Mouse (Mus musculus) myocyte (in vitro differentiated cells): ENCODE results near the gene Gm49373. TPM values are rescaled to one million over a fixed set of nuclear protein-coding genes. Genes with fewer than 3 reads are reported as not detected.
A peak's percentile ranks its signal among the peaks of the same experiment; 100 is the strongest.

Experiments used
- H3K27me3 ChIP-seq: one replicate; pipeline ENCODE4 v1.6.1; 2011; ENCODE audit not compliant: control insufficient read depth, insufficient read depth, insufficient read length
- H3K36me3 ChIP-seq: one replicate; pipeline ENCODE4 v1.6.1; 2011; ENCODE audit not compliant: control insufficient read depth, insufficient read depth
- H3K4me2 ChIP-seq: one replicate; pipeline ENCODE4 v1.6.1; 2011; ENCODE audit warnings: low read depth, control low read depth
- H3K4me3 ChIP-seq: one replicate; pipeline ENCODE4 v1.5.1; 2011; ENCODE audit warnings: mild to moderate bottlenecking, control low read depth, moderate library complexity
- H3K79me2 ChIP-seq: one replicate; pipeline ENCODE4 v1.6.1; 2011; ENCODE audit not compliant: control insufficient read depth, insufficient read depth
- H3ac ChIP-seq: one replicate; pipeline ENCODE4 v1.6.1; 2011; ENCODE audit not compliant: control insufficient read depth, insufficient read length
- CEBPB ChIP-seq: IDR thresholded peaks from 2 replicates; pipeline ENCODE4 v1.6.1; 2011; ENCODE audit warnings: mild to moderate bottlenecking, moderate library complexity; ENCODE audit not compliant: poor library complexity, insufficient read depth, severe bottlenecking
- E2F4 ChIP-seq: IDR thresholded peaks from one replicate; pipeline ENCODE4 v1.6.1; 2011; ENCODE audit warnings: mild to moderate bottlenecking, control low read depth, moderate library complexity; ENCODE audit not compliant: insufficient read depth
- MAX ChIP-seq: IDR thresholded peaks from one replicate; pipeline ENCODE4 v1.6.1; 2011; ENCODE audit warnings: low read depth, mild to moderate bottlenecking, control low read depth
- MYOD1 ChIP-seq, 3 experiments: IDR thresholded peaks; one replicate each; pipeline ENCODE4 v1.6.1; 2011; ENCODE audit warnings: control low read depth in 2 of 3, low read depth in 2 of 3, mild to moderate bottlenecking in 2 of 3, moderate library complexity in 1 of 3; ENCODE audit not compliant: insufficient read length in 2 of 3, control insufficient read depth in 1 of 3
- MYOG ChIP-seq, 3 experiments: IDR thresholded peaks; one replicate each; pipeline ENCODE4 v1.6.1; 2011; ENCODE audit warnings: control low read depth in 2 of 3, low read depth in 2 of 3, mild to moderate bottlenecking in 2 of 3; ENCODE audit not compliant: insufficient read length in 2 of 3, control insufficient read depth in 1 of 3, insufficient read depth in 1 of 3
- POLR2A ChIP-seq: IDR thresholded peaks from one replicate; pipeline ENCODE4 v1.6.1; 2011; ENCODE audit warnings: low read depth, mild to moderate bottlenecking, control low read depth, moderate library complexity; ENCODE audit not compliant: insufficient read length
- POLR2AphosphoS2 ChIP-seq: IDR thresholded peaks from one replicate; pipeline ENCODE4 v1.6.1; 2011; ENCODE audit warnings: low read depth, control low read depth; ENCODE audit not compliant: insufficient read length
- REST ChIP-seq: IDR thresholded peaks from one replicate; pipeline ENCODE4 v1.6.1; 2011; ENCODE audit warnings: mild to moderate bottlenecking, control low read depth, moderate library complexity; ENCODE audit not compliant: insufficient read depth, insufficient read length
- SRF ChIP-seq: IDR thresholded peaks from one replicate; pipeline ENCODE4 v1.6.1; 2011; ENCODE audit warnings: low read depth; ENCODE audit not compliant: control insufficient read depth, insufficient read length
- TCF12 ChIP-seq: IDR thresholded peaks from one replicate; pipeline ENCODE4 v1.6.1; 2011; ENCODE audit warnings: mild to moderate bottlenecking, control low read depth; ENCODE audit not compliant: poor library complexity, insufficient read depth, severe bottlenecking
- TCF3 ChIP-seq: IDR thresholded peaks from one replicate; pipeline ENCODE4 v1.6.1; 2011; ENCODE audit warnings: low read depth, control low read depth; ENCODE audit not compliant: insufficient read length
- USF1 ChIP-seq: IDR thresholded peaks from one replicate; pipeline ENCODE4 v1.6.1; 2011; ENCODE audit warnings: low read depth, mild to moderate bottlenecking, control low read depth, moderate library complexity
- polyA plus RNA-seq: library from polyadenylated mRNA; unstranded; fragments of >200 nt; fragmentation: generic; extraction: Trizol; gene quantifications from one replicate; pipeline ENCODE4 v1.2.1, GENCODE M21; 2012; ENCODE audit warnings: missing spikeins

The Gm49373 gene
- polyA plus RNA-seq, 1 experiment = 0.42 TPM

DNA sequence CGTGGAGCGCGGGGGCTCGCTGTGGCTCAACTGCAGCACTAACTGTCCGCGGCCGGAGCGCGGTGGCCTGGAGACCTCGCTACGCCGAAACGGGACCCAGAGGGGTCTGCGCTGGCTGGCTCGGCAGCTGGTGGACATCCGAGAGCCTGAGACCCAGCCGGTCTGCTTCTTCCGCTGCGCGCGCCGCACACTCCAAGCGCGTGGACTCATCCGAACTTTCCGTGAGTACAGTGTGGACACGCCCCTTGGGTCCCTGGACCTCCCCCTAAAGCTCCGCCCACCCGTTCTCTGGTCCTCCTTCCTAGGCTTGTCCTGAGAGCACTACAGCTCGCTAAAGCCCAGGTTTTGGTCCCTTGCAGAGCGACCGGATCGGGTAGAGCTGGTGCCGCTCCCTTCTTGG is 39.8 kb downstream of the Gm49373 start:
- H3K27me3 ChIP-seq = peaks cover 33% of the 10 kb centered on the region
- H3K4me2 ChIP-seq = peak overlapping the region; percentile 100
- H3ac ChIP-seq = peak overlapping the region; percentile 19
- peak overlapping the region; percentile 45 for H3K4me3 ChIP-seq
- H3K36me3 ChIP-seq = no peaks in the 10 kb centered on the region
- no peaks in the 10 kb centered on the region for H3K79me2 ChIP-seq
- TF ChIP-seq SRF = no peak
- peak; percentile 50 for TF ChIP-seq POLR2A

DNA sequence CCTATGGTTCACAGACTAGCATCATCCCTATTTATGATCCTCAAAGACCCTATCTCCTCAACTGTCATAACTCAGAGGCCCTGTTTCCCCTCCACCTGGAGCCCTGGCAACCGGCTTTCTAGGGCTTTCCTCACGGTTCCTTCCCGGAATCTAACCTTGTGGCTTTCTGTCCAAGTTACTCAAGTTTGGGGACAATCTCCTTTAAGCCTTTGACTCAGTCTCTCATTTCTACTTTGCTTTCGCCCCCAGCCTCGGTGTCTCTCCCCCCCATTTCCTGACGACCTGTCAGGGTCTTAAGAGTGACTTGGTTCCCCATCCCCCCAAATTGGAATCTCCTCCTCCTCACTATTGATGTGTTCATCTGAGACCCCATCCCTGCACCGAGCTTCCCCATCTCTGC is 40.4 kb downstream of the Gm49373 start:
- Histone ChIP-seq H3K27me3 (peaks cover 28% of the 10 kb centered on the region), H3K4me2 (peak overlapping the region; percentile 100), H3K79me2 (no peaks in the 10 kb centered on the region), H3K4me3 (peak overlapping the region; percentile 45), H3K36me3 (no peaks in the 10 kb centered on the region), H3ac (peak overlapping the region; percentile 19)
- TF ChIP-seq MYOD1 (IDR thresholded peaks at IDR 0.05; ENCODE audit: control insufficient read depth in 1 of 3, insufficient read length in 2 of 3, low read depth in 2 of 3) (no peak), POLR2A (no peak), POLR2AphosphoS2 (no peak), SRF (no peak), TCF12 (no peak), MAX (no peak), USF1 (no peak), REST (no peak), E2F4 (no peak), TCF3 (no peak), CEBPB (no peak), MYOG (IDR thresholded peaks at IDR 0.05; ENCODE audit: control insufficient read depth in 1 of 3, insufficient read depth in 1 of 3, insufficient read length in 2 of 3, low read depth in 2 of 3) (no peak)

DNA sequence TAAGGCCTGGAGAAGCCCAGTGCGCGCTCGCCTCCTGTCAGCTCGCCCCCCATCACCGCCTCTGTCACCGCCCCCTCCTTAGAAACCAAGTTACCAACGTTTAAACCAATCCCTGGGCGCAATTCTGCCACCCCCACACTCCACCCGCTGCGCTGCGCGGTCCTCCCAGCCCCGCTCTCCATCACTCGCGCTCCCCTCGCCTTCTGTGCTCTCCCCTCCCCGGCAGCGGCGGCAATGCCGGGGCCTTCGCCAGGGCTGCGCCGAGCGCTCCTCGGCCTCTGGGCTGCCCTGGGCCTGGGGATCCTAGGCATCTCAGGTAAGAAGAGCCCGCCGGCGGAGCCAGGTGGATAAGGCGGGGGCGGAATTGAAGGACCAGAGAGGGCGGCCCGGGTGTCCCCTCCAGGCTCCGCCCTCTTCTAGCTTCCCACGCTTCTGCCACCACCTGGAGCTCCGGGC is 41.0 kb downstream of the Gm49373 start, which contains the start of gene Icam5:
Icam5 (plus strand) TSS at position 178 of the 456 bp plus-strand sequence.
- TF ChIP-seq SRF (no peak), TCF12 (no peak)
- Histone ChIP-seq H3ac (peak within 1 kb of the TSS; percentile 19), H3K36me3 (no peaks in the 10 kb centered on the region), H3K4me3 (peak within 1 kb of the TSS; percentile 45), H3K4me2 (peak within 1 kb of the TSS; percentile 100), H3K27me3 (peaks cover 22% of the 10 kb centered on the region), H3K79me2 (no peaks in the 10 kb centered on the region)

DNA sequence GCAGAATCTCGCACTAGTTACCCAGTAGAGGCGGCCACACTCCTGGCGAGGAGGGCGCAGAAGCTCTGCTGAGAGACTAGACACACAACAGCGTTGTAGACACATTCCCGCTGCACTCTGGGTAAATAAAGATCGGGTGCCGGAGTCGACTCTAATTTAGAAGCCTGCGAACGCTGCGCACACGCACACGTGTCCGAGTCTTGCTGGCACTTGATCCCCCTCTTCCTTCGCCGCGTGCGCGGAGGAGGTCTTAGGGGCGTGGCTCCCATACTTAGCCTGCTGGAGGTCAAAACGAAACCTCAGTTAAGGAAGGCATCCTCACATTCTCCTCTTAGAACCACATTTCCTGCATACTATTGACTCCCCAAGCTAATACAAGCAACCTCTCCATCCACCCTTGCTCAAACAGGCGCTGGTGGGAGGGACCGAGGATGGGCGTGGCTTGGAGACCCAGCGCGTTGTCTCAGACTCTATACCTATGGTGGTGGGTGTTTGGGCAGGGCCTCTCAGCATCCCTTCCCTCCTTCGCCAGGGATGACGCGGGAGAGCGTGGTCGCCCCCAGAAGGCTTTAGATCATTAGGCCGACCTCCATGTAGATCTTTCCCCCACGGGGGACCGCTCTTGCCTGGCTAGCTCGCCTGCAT is 41.5 kb downstream of the Gm49373 start:
- peak overlapping the region; percentile 100 for H3K4me2 ChIP-seq
- H3K36me3 ChIP-seq = no peaks in the 10 kb centered on the region
- peaks cover 17% of the 10 kb centered on the region for H3K27me3 ChIP-seq
- H3K4me3 ChIP-seq = peak overlapping the region; percentile 45
- no peaks in the 10 kb centered on the region for H3K79me2 ChIP-seq
- peak; percentile 34 for TF ChIP-seq POLR2A
- no peak for TF ChIP-seq TCF12
- H3ac ChIP-seq = no peak overlapping the region

DNA sequence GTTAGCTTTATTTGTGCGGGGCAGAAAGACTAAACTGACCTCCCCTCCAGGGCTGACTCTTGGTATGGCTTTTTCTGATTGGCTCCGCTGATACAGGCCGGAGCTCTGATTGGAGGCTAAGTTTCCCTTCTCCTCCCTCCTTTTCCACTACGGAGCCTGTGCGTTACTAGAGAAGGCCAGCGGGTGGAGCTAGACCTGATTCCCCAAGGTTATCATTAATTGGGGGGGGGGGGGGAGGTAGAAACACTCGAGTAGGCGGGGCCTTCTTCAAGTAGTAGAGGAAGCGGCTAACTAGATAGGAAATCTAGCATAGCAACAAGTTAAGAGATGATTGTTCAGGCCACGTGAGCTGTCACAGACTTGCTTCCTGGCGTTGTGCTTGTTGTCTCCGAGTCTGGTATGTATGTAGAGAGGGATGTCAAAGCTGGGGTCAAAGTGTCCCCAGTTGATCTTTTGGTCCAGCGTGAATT is 42.1 kb downstream of the Gm49373 start:
- Histone ChIP-seq H3K4me2 (peak overlapping the region; percentile 100), H3K27me3 (peaks cover 11% of the 10 kb centered on the region), H3K36me3 (no peaks in the 10 kb centered on the region), H3ac (no peak overlapping the region), H3K79me2 (no peaks in the 10 kb centered on the region), H3K4me3 (peak overlapping the region; percentile 45)
- TF ChIP-seq POLR2A (no peak), USF1 (peak; percentile 33)

DNA sequence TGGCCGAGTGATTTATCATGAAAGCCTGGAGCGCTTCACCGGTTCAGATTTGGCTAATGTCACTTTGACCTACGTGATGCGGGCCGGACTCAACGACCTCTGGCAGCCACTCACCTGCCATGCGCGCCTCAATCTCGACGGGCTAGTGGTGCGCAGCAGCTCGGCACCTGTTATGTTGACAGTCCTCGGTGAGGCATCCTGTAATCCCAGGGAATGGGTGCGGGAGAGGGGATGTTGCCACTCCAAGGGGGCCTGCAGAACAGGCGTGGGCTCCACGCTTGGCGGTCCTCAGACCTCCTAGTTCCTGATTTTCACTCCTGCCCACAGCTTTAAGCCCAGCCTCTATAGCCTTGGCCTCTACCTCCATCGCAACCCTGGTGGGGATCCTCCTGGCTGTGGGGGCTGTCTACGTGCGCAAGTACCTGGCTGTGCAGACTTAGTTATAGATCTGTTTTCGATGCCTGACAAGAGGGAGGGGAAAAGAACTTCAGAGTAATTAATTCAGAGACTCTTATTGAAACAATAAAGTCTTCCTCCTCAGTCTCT is 42.8 kb downstream of the Gm49373 start:
- H3K27me3 ChIP-seq = peaks cover 4% of the 10 kb centered on the region
- no peaks in the 10 kb centered on the region for H3K36me3 ChIP-seq

More for the DNA sequence above, 42.8 kb downstream of the Gm49373 start:
- TF ChIP-seq TCF12 = no peak
- TF ChIP-seq REST = no peak
- TF ChIP-seq MAX = no peak
- TF ChIP-seq TCF3 = no peak
- no peak for TF ChIP-seq USF1
- TF ChIP-seq SRF = no peak
- TF ChIP-seq POLR2A = no peak
- TF ChIP-seq MYOG (IDR thresholded peaks at IDR 0.05; ENCODE audit: control insufficient read depth in 1 of 3, insufficient read depth in 1 of 3, insufficient read length in 2 of 3, low read depth in 2 of 3) = no peak
- no peak for TF ChIP-seq E2F4
- TF ChIP-seq MYOD1 (IDR thresholded peaks at IDR 0.05; ENCODE audit: control insufficient read depth in 1 of 3, insufficient read length in 2 of 3, low read depth in 2 of 3) = no peak
- no peak for TF ChIP-seq CEBPB
- TF ChIP-seq POLR2AphosphoS2 = no peak
- Histone ChIP-seq H3K79me2 (no peaks in the 10 kb centered on the region), H3K4me2 (peak overlapping the region; percentile 100), H3K4me3 (peak overlapping the region; percentile 45), H3ac (no peak overlapping the region)
